Mouse (Mus musculus) lung, postnatal 0 days (tissue): ENCODE results near the gene Asphd1.

Experiments used
- CTCF ChIP-seq: IDR thresholded peaks from 2 replicates; pipeline ENCODE4 v1.5.1; 2016; ENCODE audit warnings: antibody characterized with exemption, mild to moderate bottlenecking
- EP300 ChIP-seq: IDR thresholded peaks from 2 replicates; pipeline ENCODE4 v1.6.1; 2016; ENCODE audit warnings: antibody characterized with exemption, mild to moderate bottlenecking, control low read depth

- peak; percentile 29 for TF ChIP-seq CTCF
- TF ChIP-seq EP300 = peak; percentile 51; the same call in 1 of the 2 replicates
Observed at GRCm38 (mm10) chr7:126922624-126923060, 26.7 kb downstream of the Asphd1 start, which contains the start of gene Tmem219.
